Mouse (Mus musculus) heart, postnatal 25 days (tissue): ENCODE measurements at regions not wholly inside any gene's neighbourhood (a gene's known extent, or its start where the extent isn't known, plus 50 kb on each side); places are given as distances from the start of the nearest gene placed in this dataset.

Experiments used
- DNase-seq: peaks from one replicate; pipeline ENCODE4 v3.0.0; 2022; ENCODE audit warnings: low spot score
- intact Hi-C: fragments of 180-260 bp; cut with DNase I; formaldehyde crosslinking; loops from one replicate; pipeline ENCODE4 v1.15.1; 2025

DNA sequence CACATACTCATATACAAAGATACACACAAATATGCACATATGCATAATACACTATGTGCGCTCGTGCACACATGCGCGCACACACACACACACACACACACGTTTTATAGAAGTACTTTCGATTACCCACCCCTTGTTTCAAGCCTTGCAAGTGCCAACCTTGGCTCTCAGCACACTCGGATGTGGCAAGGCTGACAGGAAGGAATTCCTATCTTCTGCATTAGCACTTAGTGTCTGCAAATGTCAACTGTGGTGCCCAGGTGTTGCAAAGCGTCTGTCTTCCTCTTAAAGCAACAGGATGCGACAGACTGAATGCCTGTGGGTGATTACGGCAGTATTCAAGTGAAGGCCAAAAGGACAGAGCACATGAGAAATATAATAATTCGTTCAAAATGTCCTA, 233.3 kb downstream of the Sox4 start:
- DNase-seq: no peak
- intact Hi-C loops: loop anchor here (5.0 kb wide), 1 partner anchor 162 kb away; no protein-coding TSS in a partner anchor

DNA sequence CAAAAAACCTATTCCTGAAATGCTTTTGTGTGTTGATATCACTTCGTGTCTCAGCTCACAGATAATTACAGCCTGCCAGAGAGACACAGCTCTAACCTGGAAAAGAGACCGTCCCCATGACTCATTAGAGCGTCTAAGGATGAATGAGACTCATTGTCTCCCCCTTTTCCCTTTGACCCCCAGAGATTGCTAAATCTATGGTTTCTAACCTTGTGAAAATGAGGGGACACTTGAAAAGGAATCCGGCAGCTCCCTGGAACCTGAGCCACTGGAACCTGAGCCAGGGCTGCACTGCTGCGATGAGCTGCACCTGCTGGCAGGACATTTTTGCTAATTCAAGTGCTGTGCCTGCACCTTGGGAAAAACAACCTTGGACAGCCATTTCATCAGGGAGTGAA, 234.6 kb downstream of the Sox4 start:
- intact Hi-C loops: loop anchor here (2.0 to 5.0 kb wide), 3 partner anchors 40 to 233 kb away; partner anchors contain the start of gene Sox4
- no peak for DNase-seq

GRCm38 (mm10) chr13:28718169-28718867, 235.2 kb downstream of the Sox4 start:
- intact Hi-C loops: loop anchor here (2.0 to 5.0 kb wide), 3 partner anchors 40 to 234 kb away; partner anchors contain the start of gene Sox4
- DNase-seq: peak; percentile 53

GRCm38 (mm10) chr13:28717404-28717803, 236.1 kb downstream of the Sox4 start:
- DNase-seq: no peak
- intact Hi-C loops: loop anchor here (5.0 kb wide), 2 partner anchors 210 to 235 kb away; partner anchors contain the start of gene Sox4

- intact Hi-C loops: no loop called here
- DNase-seq: no peak
Measured at GRCm38 (mm10) chr13:28709966-28710365, 243.5 kb downstream of the Sox4 start.

GRCm38 (mm10) chr13:28701309-28701708, 252.2 kb downstream of the Sox4 start:
- DNase-seq: no peak
- intact Hi-C loops: no loop called here

DNA sequence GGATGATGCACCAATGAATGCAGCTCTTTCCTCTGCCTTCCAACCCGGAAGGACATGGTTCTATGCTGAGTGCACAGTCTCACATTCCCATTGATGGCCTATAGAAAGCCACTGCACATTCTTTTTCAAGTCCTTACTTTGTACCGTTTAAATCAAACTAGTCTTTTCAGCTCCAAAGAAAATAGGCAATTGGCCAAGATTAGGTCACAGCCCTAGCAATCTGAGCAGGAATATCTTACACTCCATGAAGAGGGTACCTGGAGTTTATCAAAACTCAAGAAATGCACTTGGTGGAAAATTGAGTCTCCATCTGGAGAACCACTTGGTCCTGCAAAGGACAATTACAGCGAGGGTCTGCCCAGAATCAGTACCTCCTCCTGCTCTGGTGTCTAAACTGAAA, 253.4 kb downstream of the Sox4 start:
- no peak for DNase-seq
- intact Hi-C loops: no loop called here

DNA sequence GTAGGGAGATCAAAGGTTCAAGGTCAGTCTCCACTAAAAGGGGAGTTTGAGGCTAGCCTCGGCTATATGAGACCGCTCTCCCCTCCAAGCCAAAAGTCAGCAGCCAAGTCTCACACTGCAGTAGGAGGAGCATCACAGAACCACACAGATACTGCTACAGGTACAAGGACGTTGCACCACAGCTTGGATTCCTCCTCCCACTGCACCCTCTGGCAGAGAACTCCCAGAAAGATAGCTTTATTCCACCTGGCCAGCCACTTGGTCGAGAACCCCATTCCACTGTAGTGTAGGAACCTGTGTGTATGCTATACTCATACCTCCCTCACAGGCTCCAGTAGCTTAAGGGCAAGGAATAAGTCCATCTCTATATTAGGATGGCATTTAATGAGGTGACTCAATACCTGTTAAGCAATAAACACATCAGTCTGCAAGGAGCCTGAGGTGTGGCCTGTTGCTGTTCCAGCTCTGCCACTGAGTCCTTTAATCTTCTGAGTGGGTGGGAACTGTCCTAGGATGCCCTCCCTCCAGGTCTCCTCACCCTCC, 254.0 kb downstream of the Sox4 start:
- DNase-seq: no peak
- intact Hi-C loops: no loop called here

- DNase-seq: no peak
- intact Hi-C loops: no loop called here
Measured at GRCm38 (mm10) chr13:28697796-28698678, 255.5 kb downstream of the Sox4 start.

- intact Hi-C loops: no loop called here
- no peak for DNase-seq
Measured at GRCm38 (mm10) chr13:28693078-28693477, 260.4 kb downstream of the Sox4 start.

DNA sequence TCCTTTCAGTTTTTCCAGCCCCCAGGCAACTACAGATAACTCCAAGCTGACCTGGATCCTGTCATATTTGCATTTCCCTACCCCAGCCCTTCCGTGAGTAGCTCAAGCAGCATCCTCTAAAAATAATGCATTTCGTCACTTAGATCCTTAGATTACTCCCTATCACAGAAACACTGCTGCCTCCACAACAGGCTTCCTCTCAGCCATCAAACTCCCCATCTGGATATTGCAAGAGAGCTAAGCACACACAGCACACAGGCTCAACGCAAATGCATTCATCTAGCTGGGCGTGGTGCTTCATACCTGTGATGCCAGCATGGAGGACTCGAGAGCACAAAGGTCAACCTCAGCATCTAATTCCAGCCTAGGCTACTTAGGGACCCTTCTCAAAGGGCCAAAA, 260.9 kb downstream of the Sox4 start:
- no peak for DNase-seq
- intact Hi-C loops: no loop called here

DNA sequence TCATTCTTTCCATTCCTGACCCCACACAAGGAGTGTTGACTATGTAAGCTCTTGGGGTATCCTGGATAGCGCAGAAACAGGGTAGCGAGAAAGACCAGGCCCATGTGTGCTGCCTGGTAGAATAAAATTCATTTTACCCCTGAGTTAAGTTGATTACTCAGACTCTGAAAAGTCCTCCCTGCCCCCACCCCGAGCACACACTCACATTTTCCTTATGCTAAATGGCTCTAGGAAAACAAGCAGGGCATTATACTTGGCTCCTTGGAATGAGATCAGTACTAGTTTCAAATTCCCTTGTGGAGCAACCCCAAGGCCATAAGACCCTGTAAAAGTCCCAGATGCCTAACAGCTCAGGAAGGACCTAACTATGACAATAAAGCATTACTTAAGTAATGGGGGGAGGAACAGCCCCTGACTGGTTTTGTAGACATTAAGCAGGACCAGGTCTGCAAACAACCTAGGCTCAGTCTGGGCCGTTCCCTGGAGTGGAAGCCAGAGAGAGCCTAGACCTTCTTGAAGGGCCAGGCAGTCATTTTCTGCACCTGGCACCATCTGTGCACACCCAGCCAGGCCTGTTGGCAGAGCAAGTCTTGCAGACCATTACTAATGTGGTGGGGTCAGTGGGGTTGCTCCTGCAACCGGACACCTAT, 262.9 kb downstream of the Sox4 start:
- DNase-seq: no peak
- intact Hi-C loops: no loop called here

GRCm38 (mm10) chr13:28687838-28688237, 265.7 kb downstream of the Sox4 start:
- intact Hi-C loops: no loop called here
- DNase-seq: no peak

- DNase-seq: no peak
- intact Hi-C loops: no loop called here
Measured at GRCm38 (mm10) chr13:28684311-28684710, 269.2 kb downstream of the Sox4 start.

DNA sequence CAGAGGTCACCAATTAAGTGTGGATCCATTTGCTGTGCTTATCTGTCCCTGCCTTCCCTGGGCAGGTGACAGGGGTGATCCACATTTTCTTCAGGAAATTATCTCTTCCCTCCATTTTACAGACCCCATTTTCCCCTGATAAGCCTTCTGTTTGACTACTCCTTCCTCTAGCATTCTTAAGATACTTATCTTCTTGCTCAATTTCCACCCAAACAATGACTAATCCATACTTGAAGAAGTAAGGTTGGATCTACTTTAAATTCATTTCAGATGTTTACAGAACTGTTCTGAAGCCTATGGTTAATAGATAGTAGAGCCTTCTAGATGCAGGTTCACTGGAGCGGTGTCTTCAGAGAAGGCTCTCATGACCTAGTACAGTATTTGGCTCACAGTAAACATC, 273.2 kb downstream of the Sox4 start:
- no peak for DNase-seq
- intact Hi-C loops: no loop called here

DNA sequence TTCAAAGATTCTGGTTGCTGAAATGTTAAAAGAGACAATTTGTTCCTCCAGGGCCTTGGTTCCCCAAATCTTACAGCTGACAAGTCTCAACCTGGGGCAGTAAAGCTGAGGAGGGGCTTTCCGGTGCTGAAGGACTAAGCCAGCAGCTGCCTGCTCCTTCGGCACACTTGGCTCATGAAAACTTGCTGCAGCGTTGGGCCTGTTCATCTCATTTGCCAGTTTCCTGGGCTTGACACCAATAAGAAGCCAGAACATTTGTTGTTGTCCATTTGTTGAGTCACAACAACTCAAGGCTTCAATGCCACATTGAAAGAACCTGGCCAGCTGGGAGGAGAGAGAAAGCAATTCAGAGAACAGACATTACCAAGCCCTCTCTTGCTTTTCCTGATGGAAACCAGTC, 279.9 kb downstream of the Sox4 start:
- intact Hi-C loops: no loop called here
- DNase-seq: no peak

GRCm38 (mm10) chr13:28671543-28671942, 282.0 kb downstream of the Sox4 start:
- no peak for DNase-seq
- intact Hi-C loops: no loop called here

GRCm38 (mm10) chr13:28669832-28670585, 283.5 kb downstream of the Sox4 start:
- intact Hi-C loops: no loop called here
- DNase-seq: no peak

- no peak for DNase-seq
- intact Hi-C loops: no loop called here
Measured at GRCm38 (mm10) chr13:28666832-28667231, 286.7 kb downstream of the Sox4 start.

DNA sequence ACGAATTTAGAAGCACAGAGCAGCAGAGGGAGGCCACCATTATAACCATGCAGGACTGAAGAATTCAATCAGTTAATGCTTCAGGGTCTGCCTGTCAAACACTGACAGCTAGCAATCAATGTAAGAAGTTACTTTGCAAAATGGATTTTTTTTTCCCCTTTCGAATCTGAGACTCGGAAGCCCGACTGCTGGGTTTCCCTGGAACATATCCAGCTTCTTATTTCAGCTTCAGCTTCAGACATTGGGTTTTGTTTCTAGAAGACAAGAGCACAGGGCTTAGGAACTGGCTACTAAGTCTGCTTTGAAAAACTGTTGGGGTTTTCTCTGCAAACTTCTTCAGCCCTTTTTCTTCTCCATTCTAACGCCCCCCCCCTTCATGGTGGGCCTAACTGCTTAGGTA, 288.4 kb downstream of the Sox4 start:
- DNase-seq: no peak
- intact Hi-C loops: no loop called here
